Mouse (Mus musculus) layer of hippocampus, adult 8-10 months (tissue): Measurements from ENCODE around the gene Spon2. TPM values are rescaled to one million over a fixed set of nuclear protein-coding genes. Genes with fewer than 3 reads are reported as not detected.

ENCODE experiments used
- DNase-seq, 2 experiments: peaks; one replicate each; pipeline ENCODE4 v3.0.0; 2022; ENCODE audit warnings: low spot score in 2 of 2
- total RNA-seq, 4 experiments: library from RNA; stranded (reverse); gene quantifications; 2 replicates each; pipeline ENCODE4 v1.2.4; 2022

Gene Spon2
- total RNA-seq = not detected

DNA sequence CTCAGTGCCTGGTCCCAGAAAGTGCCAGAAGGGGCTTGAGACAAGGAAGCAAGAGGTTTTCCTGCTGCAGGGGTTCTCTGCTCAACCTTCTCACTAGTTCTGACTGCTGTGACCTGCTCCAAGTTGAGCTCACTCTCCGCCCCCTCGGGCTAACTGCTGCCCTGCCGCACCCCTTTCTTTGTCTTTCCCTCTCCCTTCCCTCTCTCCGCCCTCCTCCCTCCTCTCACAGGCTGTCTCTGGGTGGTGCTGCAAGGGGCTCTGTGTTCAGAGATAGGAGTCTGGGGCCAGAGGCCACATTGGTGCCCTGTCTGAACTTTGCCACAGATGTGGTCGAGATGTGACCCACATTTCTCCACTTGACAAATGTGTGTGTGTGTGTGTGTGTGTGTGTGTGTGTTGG is at the start of gene Spon2:
Spon2 (minus strand) TSS at position 375 of the 400 bp plus-strand sequence.
- DNase-seq = no peak

DNA sequence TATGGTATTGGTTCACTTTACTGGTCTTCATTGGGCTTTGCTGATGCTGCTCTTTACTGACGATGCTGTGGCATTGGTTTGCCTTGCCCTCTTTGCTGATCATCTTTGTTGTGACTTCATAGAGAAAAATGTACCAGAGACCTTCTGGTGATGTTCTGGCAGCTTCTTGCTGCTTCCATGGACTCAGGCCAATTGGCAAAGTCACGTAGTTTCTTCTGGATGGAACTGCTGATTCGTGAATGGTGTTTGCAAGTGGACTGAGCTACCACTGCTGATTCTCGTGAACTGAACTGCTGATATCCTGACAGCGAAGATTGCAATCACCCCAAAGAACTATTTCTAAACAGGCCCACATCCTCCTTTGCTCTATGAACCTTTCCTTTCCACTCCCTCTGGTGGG is 36.2 kb upstream of the Spon2 start:
- DNase-seq = no peak

DNA sequence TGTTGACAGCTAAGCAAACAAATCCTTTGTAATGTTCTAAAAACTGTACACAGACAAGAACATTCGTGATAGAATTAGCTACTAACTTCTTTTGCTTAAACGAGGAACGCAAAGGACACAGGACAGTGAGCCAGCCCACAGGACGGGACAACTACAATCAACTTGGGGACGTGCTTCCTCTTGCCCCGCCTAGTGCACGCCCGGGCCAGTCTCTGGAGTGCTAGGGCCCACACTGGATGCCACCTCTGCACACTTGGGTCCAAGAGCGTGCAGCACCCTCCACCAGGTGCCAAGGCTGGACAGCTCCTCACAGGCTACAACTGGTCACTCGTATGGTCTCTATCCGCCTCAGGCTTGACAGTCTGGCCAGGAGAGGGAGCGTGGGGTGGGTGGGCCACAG is 29.9 kb upstream of the Spon2 start:
- DNase-seq = no peak

DNA sequence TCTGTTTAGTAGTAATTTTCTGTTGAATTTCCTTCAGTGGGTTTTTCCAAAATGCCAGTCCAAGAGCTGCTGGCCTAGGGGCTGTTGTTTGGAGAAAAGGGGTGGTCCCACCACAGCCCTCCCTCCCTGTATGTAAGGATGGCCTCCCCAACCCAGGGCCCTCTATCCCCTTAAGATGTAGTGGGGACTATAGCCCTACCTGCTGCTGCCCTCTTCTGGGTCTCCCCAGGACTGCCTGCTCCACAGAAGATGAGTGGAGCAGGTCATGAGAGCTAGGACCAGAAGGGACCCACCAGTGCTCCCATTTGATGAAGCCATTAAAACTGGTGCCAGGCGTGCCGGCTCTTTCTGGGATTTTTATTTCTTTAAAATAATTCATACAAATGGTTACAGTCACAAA is 29.1 kb upstream of the Spon2 start:
- DNase-seq = no peak

DNA sequence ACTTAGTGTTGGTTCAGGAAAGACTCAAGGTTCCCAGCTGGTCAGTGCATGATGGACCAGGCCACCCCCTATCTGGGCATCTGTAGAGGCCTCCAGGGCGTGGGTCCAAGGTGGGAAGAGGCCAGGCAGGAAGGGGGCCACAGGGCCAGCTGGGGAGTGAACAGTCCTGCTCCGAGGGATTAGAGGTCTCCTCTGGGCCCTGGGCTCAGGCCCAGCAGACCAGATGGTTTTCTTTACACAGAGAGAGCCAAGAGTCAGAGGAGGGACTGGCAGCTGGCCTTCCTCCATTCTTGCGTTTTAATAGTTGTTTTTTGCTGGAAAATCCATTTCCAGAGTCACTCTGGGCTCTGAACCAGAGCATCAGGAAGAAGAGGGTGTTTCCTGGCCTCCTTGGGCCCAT is 27.4 kb upstream of the Spon2 start:
- peak; percentile 38 to 63 for DNase-seq

DNA sequence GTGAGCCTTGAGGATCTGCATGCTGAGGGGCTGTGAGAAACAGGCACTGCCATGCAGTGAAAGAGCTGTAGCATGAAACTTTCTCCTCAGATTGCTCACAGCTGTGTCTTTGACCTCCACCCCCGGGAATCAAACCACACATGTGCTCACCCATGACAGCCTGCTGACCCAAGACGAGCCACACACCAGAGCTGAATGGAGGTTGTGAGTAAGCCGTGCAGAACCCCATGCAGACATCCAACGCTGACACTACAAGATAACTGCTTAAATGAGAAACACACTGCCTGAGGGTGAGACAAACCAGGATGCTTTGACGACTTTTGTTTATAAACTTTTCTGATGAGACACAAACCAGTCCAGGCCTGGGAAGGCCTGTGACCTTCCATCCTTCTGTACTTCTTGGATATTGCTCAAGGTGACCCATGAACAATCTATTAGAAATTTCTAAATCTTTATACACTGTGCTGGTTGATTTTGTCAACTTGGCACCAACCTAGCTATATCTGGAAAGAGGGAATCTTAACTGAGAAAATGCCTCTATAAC is 26.2 kb upstream of the Spon2 start:
- no peak for DNase-seq

DNA sequence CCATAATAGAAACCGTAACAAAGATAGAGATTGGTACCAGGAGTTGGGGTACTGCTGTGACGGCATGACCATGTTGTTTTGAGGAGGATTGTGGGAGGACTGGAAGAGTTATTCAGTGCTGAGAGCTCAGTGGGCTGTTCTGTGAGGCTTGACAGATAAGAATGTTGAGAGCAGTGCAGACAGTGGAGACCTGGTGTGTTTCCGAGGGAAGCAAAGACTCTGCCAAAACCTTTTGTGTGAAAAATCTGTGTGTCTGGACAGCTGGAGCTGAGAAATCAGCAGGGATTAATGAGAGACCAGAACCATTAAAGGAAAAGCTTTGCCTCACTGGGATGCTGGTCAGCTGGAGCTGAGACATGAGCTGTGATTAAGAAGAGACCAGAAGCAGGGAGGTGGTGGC is 21.7 kb upstream of the Spon2 start:
- no peak for DNase-seq

DNA sequence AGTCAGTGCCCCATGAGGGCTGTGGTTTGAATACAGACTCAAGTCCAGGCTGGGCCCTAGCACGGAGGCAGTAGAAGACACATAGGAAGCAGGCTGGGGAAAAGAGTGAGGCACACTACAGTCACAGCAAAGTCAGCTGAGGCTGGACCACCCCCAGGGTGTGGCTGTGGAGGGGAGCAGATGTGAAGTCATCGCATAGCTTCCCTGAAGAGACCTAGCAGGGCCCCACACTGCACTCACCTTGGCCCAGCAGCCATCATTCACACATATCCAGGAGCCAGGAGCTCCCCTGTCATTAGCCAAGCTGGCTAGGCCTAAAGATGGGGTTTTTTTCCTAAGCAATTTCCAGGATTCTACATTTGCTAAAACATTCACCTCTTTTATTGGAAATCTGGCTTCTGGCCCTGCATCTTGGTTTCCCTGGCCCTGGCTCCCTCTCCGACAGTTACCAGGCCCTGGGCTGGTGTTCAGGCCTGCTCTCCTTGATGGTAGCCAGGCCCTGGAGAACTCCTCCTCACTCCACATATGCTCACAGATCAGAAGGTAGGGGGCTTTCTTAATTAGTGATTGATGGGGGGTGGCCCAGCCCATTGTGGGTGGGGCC is 21.0 kb upstream of the Spon2 start:
- DNase-seq = no peak

DNA sequence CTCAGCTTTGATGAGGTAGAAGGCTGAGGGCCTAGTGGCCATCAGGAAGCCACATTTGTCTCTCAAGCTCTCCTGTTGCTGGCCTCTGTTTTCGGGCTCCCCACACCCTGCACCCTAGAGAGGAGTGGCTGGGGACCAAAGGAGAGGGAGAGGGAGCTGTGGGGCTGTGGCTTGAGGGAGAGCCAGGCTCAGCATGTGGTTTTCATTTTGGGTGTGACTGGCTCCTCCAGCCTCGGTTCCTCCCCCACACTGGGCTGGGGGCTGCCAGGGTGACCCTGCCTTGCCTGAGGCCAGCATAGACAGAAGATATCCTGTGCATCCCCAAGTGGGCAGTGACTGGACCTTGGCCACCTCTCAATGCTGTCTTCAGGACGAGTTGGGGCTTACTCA is 20.0 kb upstream of the Spon2 start:
- no peak for DNase-seq

DNA sequence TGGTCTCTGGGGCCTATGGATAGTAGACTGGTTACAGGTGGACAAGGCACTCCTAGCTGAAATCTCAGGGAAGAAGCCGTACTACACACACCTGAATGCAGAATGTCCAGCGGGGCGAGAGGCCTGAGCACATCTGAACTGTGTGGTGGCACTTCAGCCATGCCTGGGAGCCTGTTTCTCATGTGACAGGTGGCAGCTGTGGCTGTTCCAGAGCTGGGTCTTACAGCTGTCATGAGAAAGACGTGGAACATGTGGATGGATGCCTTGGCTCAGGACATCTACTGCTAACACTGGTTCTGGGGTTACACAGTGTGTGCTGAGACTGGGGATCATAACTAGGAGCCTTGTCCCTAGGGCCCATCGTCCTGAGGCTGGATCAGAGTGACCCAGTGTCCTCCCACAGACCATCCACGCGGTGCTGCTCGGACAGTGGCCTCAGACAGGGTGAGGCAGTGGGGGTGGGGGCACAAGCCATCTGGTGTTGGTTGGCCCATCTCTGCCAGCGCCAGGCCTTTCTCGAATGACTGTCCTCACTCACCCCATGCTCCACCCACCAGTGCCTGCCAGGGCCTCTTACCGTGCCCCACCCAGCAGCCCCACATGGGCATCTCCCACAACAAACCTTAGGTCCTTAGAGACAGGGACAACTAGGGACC is 19.5 kb upstream of the Spon2 start:
- DNase-seq = no peak

DNA sequence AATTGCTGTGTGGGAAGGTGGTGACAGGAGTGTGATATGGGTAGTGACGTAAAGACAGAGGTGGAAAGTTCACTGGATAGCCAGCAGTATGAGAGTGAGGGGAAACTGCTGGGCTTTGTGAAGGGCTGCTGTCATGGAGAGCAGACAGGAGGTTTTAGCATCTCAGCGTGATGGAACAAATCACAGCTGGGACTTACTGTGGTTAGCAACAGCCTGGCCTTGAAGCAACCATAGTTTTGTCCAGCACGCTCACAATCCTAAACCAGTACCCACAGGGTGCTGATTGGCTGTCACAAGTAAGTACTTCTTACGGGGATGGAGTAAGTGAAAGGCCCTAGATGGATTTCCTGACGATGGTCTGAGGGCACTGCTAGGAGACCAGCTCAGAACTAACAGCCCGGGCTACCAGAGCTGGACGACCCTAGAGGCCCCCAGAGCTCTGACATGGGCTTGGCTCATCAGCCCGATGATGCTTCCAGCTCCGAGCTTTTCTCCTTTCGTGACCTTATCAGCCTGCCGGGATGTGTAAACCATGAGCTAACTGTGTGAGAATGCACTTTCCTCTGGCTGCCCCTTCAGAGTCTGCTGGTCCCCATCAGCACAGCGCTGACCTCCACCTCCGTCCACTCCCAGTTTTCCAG is 16.3 kb upstream of the Spon2 start:
- DNase-seq = no peak

DNA sequence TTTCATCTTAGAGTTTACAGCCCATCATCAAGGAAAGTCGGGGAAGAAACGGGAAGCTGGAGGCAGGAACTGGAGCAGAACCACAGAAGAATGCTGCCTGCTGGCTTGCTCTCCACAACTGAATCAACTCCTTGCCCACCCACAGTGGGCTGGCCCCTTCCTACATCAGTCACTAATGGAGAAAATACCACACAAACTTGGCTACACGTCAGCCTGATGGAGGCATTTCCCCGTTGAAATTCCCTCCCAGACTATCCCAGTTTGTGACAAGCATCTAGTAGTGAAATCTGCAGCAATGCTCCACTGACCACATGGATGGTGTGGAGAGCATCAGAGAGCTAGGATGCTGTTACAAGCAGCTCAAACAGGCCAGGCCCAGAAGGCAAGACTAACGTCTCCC is 14.5 kb upstream of the Spon2 start:
- no peak for DNase-seq

DNA sequence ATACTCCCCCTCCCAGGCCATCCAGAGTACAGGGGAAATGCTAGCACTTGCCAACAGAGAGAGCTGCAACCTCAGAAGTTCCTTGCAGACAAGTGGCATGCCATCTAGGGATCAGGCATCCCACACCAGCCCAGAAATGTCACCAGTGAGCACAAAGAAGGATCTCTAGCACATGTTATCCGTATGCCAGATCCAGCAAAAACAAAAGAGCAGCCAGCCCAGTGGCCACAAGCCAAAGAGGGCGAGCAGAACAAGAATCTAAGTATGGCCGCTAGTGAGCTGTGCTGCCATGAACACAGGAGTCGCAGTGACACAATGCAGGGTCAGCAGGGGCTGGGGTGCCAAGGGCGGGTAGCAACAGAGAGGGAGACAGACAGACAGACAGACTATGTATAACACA is 12.0 kb upstream of the Spon2 start:
- DNase-seq = no peak

DNA sequence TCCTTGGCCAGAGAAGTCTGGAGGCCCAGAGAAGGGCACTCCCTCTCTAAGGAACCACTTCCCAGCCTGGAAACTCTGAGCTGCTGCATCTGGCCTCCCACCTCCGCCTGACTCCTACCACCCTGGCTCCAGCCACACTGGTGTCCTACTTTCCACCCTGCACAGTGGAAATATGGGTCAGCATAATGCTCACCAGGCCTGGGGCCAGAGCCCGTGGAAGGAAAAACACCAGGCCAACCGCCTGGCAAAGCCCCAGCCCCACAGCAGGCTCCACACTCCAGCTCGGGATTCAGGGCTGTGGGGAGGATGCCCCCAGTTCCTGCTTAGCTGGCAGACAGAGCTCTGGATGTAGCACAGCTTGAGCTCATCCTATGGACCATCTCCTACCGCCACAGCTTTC is 10.2 kb upstream of the Spon2 start:
- DNase-seq = peak; percentile 42 to 46

DNA sequence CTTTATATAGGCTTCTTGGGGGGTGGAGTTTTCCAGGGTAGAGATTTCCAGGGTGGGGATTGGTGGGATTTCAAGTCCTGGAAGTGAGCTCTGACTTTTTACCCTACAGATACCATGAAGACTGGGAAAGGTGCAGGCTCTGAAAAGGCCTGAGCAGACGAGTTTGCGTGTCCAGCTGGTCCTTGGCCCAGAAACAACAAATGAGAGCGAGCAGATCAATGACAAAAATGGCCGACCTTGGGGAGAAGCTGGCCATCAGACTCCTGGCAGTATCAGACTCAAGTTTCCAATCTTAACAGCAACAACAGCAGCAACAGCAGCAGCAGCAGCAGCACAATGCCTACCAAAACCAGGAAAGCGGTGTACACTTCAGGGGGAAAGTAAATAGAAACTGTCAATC is 7.4 kb upstream of the Spon2 start:
- DNase-seq = no peak

DNA sequence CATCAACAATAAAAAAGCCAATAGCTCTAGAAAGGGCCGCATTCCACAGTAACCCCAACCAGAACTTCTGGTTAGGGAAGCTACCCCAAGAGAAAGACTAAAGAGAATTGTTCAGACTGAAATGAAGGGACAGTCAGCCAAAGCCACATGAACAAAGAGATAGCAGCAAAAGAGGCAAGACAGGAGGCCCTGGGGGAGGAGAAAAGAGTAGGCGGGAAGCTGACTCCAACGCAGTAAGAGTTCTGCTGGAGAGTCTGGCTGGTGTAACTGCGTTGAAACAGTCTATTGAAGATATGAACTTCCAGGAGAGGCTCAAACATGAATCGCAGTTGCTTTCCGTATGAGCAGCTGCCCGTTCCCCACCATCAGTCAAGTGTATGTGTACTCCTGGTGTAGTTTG is 6.2 kb upstream of the Spon2 start:
- no peak for DNase-seq

DNA sequence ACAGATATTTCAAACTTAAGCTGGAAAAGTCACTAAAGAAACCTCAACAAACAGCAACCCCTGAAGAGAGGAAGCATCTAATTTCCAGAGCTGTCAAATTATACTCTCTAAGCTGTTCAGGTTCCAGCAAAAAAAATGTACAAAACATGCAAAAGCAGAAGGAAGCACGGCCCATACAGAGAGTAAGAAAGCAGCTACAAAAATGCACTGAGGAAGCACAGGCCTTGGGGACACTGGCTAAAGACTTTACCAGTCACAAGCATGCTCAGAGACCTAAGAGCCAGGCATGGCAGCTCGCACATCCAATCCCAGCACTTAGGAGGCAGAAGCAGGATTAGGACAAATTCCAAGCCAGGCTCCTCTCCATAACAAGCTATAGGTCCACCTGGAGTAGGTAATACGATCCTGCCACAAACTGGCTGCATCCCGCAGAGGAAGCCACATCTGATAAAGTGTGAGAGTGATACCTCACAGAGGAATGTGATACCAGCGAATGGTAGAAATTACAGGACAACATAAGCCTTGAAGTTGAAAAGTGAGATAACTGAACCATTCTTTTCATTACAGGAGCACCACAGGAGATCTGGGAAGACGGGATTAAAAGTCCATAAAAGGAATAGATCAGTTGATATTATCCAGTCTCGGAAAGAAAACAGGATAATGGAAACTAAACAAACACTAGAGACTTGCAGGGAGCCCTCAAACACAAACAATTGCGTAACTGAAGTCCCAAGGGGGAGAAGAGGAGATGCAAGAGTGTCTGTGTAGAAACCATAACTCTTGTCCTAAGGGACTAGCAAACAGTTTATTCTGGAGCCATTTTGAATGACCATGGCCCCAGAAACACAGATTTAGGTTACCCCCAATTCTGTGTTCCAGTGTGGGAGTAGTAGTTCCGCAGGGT is 4.8 kb upstream of the Spon2 start:
- DNase-seq = no peak

DNA sequence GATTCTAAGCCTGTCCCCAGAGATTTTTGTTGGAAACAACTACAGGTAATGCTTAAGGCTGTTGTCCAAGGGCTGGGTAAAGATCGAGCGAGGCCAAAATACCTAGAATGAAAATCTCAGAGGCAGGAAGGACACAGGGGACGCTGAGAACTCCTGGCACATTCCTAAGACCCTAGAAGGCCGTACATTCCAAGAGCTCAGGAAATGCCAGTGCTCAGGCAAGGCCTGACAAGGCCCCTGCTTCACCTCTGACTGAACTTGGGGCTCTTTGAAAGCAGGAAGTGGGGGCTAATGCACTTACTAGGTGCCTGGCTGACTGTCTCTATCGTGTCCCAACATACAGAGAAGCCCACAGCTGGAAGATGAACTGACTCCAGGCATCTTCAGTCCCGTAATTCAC is 4.1 kb upstream of the Spon2 start:
- DNase-seq = no peak

DNA sequence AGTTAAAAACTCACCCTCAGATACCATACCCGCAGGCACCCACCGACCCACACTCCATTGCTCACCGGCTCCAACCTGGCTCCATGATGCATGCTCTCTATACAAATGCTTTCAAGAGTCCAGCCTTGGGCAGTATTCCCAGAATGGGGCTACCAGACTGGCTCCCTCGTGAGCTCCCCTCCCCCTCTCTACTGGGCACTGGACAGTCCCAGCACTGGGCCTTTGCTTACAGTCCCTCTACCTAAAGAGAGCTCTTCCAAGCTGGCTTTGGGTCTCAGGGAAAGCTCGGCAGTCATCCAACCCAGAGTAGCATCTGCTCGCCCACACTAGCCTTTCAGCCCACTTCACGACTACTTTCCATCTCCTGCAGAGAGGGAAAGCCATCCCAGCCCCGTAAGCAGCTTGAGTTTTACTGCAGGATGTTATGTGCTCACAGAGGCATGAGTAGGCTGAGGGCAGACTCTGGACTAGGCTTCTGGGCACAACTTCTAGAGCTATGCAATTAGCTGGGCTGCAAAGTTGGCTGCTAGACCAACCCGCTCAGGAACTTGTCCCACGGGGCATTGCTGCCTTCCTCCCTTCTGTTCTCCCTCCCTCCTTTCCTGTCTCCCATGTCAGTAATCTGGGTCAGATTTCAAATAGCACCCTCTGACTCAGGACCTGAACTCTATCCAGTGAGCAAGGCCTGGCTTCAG is 2.2 kb upstream of the Spon2 start:
- peak in 1 of 2 experiments; percentile 27 for DNase-seq

DNA sequence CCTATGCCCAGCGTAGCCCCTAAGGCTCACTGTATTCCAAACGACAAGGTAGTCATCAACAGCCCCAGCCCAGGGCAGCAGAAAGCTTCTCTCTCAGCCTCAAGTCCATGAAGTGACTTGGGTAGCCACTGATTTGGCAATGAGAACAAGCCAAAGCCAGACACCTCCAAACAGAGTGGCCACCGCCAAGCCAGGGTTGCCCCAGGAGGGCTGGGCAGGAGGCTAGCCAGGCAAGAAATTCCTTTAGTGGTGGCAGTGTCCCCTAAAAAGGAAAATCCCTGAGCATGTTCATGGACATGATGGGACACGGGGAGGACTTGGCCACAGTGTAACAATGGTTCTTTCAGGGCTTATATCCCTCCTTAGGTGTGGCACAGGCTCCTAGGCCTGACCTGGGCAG is 1.6 kb upstream of the Spon2 start:
- DNase-seq = no peak

DNA sequence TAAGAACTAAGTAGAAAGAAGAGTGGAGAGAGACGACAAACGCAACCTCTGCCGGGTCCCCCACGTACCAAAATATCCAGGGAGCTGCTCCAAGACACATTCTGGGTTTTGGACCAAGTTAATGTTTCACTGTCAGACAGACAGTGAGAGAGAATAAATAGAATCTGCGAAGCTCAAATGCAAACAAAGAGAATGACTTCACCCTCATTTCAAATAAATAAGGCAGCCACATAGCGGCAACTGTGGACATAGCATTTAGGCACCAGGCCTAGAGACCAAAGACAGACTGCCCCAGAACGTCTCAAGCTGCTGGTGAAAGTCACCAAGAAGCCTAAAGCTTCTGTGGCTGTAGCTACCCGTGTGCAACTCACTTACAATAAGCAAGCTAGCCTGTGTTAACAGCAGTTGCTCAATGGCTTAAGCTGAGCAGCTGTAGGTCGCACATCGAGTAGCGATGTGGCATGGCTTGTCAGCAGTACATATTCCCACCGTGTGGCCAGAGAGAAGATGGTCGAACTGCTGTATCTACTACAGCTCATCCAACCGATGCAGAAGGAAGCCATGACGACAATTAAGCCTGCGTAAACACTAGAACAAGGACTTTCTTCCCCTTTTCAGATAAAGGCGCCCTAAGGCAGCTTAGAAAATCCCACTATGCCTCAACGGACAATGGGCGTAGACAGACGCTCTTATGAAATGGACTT is 643 bp upstream of the Spon2 start:
- DNase-seq = no peak
